12 mouse cellular contexts compared by ENCODE assay signal in the genomic region with DNA sequence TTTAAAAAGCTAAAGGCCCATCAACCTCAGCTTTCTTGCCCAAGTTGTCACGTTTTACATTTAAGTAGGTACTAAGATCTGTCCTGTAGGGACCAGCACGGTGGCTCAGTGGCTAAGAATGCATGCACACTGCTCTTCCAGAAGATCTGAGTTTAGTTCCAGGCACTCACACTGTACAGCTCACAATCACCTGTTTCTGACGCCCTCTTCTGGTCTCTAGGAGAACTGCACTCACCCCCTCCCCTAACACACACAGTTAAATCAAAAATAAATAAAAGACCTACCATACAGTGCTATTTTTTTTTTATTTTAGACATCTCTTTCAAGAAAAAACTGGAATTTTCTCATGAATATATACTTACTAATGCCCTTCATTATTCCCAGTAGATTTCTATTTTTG. TPM values are rescaled to one million over a fixed set of nuclear protein-coding genes. Genes with fewer than 3 reads are reported as not detected.
A peak's percentile ranks its signal among the peaks of the same experiment; 100 is the strongest.
DNase-seq lines count a peak whose midpoint lies in the region; TF ChIP-seq lines count a peak whose summit lies in the region.
"Had no signal": no experiment of that assay in that cellular context is flagged by ENCODE, and none has a peak within 500 bp of the region (broad histone marks: within the 10 kb centered on the region; RNA-seq: fewer than 3 reads in every experiment).

No protein-coding gene starts in this region.

- no peak overlapping the region for H3K27ac ChIP-seq in gastrocnemius, adult 2 months

- TF ChIP-seq CTCF in gastrocnemius, adult 2 months (IDR thresholded peaks at IDR 0.05) = peak; percentile 50

- DNase-seq in gastrocnemius, adult 2 months = no peak
- DNase-seq in gastrocnemius, postnatal 10 days = no peak
- DNase-seq in 3T3-L1 (ENCODE audit: low read depth, low spot score) = peak; percentile 10
- peak; percentile 25 for DNase-seq in MEL-GATA-1-ER (ENCODE audit: extremely low read depth, low read depth)
- DNase-seq in lung, postnatal 10 days = peak; percentile 16
- DNase-seq in MN1 (ENCODE audit: low spot score) = no peak
- no peak for DNase-seq in left cerebral cortex, adult 18-20 months (ENCODE audit: low spot score in 2 of 2)
- no peak for DNase-seq in kidney, postnatal 14 days
- DNase-seq: cerebellum, postnatal 14 days had no signal

- intact Hi-C loops in gastrocnemius, adult 2 months (cut with DNase I) = no loop called here

- no peak overlapping the region for H3K4me3 ChIP-seq in gastrocnemius, adult 2 months
- H3K4me3 ChIP-seq: megakaryocyte, embryonic 14.5 days had no signal

RNA-seq across cellular contexts. Expression of gene Il2ra, which starts 29.5 kb away (rescaled TPM):
- under 1 TPM; 0.45 to 0.92 TPM for total RNA-seq in gastrocnemius, adult 2 months (2021)
- under 1 TPM; 0.14 to 0.16 TPM for total RNA-seq in gastrocnemius, postnatal 10 days (2021)
- under 1 TPM in 1 of 2 experiments, not detected in 1; 0.19 TPM for total RNA-seq in left cerebral cortex, adult 18-20 months (2021)

RNA-seq across cellular contexts. Expression of gene Il15ra, which starts 32.9 kb away (rescaled TPM):
- total RNA-seq in gastrocnemius, adult 2 months (2021) = 10 to 100 TPM; 29.8 to 38.6 TPM
- total RNA-seq in gastrocnemius, postnatal 10 days (2021) = 10 to 100 TPM; 12.9 to 15.4 TPM
- 10 to 100 TPM in 1 of 2 experiments, 1 to 10 TPM in 1; 7.4 to 14.0 TPM for total RNA-seq in left cerebral cortex, adult 18-20 months (2021)

RNA-seq across cellular contexts. Expression of gene Gm17490, which starts 46.1 kb away (rescaled TPM):
- not detected for total RNA-seq in gastrocnemius, adult 2 months (2021)
- not detected for total RNA-seq in gastrocnemius, postnatal 10 days (2021)
- not detected for total RNA-seq in left cerebral cortex, adult 18-20 months (2021)
- total RNA-seq: heart, postnatal 25 days; left cerebral cortex, adult 8-10 months had no signal

Comparison
In these comparisons a context has a peak if more than half of its experiments do, and no peak if none do; other contexts are left out.
1. DNase-seq: peak in 3T3-L1 (single experiment), MEL-GATA-1-ER (single experiment) and lung, postnatal 10 days (single experiment); none in gastrocnemius, adult 2 months (single experiment), gastrocnemius, postnatal 10 days (single experiment), MN1 (single experiment), left cerebral cortex, adult 18-20 months (0 of 2) and kidney, postnatal 14 days (single experiment).